Mouse (Mus musculus) C2C12 (cell line): Measurements from ENCODE around the gene Fntb.

Source experiments
- CEBPB ChIP-seq: IDR thresholded peaks from one replicate; pipeline ENCODE4 v1.6.1; 2011; ENCODE audit warnings: low read depth, mild to moderate bottlenecking, control low read depth, moderate library complexity
- CTCF ChIP-seq: IDR thresholded peaks from one replicate; pipeline ENCODE4 v1.5.1; 2011; ENCODE audit not compliant: control insufficient read depth, insufficient read depth, insufficient read length
- MAX ChIP-seq: IDR thresholded peaks from one replicate; pipeline ENCODE4 v1.6.1; 2011; ENCODE audit warnings: mild to moderate bottlenecking, control low read depth
- MYOD1 ChIP-seq: IDR thresholded peaks from one replicate; pipeline ENCODE4 v1.6.1; 2011; ENCODE audit warnings: low read depth; ENCODE audit not compliant: control insufficient read depth, insufficient read length
- USF1 ChIP-seq: IDR thresholded peaks from one replicate; pipeline ENCODE4 v1.6.1; 2011; ENCODE audit warnings: low read depth, mild to moderate bottlenecking, control low read depth, moderate library complexity

DNA sequence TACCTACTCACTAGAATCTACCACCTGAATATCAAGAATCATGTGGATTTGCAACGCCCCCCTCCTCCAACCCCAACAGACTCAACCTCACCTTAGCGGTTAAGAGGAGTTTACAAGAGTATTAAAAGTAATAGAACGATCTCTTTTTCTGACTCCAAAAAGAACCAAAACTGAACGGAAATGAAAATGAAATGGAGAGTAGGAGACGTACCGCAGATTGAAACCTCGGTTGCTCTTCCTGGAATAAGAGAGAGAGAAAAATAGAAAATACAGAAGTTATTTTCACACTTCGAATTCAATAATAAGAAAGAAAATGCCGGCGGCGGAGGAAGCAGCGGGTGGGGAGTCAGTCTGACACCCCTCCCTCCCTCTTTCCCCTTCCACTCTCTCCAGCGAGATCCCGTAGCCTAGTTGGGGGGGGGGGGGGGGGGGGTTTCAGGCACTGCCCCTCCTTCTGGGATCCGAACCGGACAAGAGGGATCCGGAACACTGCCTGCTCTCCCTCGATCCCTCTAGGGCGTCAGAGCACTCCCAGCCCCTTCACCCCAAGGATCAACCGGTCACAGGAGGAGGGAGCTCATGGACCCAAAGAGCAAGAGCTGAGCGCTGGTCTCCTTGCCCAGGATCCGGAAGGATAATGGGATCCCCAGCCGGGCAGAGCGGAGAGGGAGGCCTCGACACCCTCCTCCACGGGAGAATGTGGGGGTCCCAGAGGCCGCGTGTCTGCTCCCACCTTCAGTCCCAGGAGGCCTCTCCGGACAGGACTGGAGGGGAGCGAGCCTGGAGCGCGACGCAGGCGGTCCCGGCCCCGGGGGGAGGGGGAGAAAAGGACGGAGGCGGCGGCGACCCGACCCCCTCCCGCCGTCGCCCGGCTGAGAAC lies 195.9 kb downstream of the Fntb start:
- no peak for TF ChIP-seq CTCF
- no peak for TF ChIP-seq MAX
- no peak for TF ChIP-seq CEBPB
- TF ChIP-seq USF1: no peak
- no peak for TF ChIP-seq MYOD1
